Mouse (Mus musculus): Measurements from ENCODE around the gene Tnfaip3. TPM values are rescaled to one million over a fixed set of nuclear protein-coding genes. Genes with fewer than 3 reads are reported as not detected.
A peak's percentile ranks its signal among the peaks of the same experiment; 100 is the strongest.

Gene Tnfaip3
- polyA plus RNA-seq, 1 experiment from 2014 or later: 1.9 TPM

GRCm38 (mm10) chr10:19023622-19024326 lies 8.3 kb upstream of the Tnfaip3 start:
- H3K9ac ChIP-seq (ENCODE audit: low read length): no peak overlapping the region
- DNase-seq (ENCODE audit: low spot score) (no peak), ATAC-seq (no peak)
- H3K27me3 ChIP-seq (replicated peaks; ENCODE audit: control insufficient read depth, insufficient read depth, low read length): no peaks in the 10 kb centered on the region
- no peak overlapping the region for H3K4me2 ChIP-seq (ENCODE audit: low read length)
- H3K27ac ChIP-seq (ENCODE audit: low read depth, low read length): no peak overlapping the region
- WGBS: 64% methylated on average over 5 of the region's 5 CpGs
- no peak overlapping the region for H3K4me3 ChIP-seq (ENCODE audit: low read depth, low read length)
- H3K36me3 ChIP-seq (ENCODE audit: control insufficient read depth, insufficient read depth, low read length): no peaks in the 10 kb centered on the region
- no peaks in the 10 kb centered on the region for H3K9me3 ChIP-seq (replicated peaks; ENCODE audit: control insufficient read depth, low read length)
- H3K4me1 ChIP-seq (ENCODE audit: control insufficient read depth, insufficient read depth, low read length): no peaks in the 10 kb centered on the region

GRCm38 (mm10) chr10:19022272-19022671 lies 6.8 kb upstream of the Tnfaip3 start:
- Histone ChIP-seq H3K27ac (ENCODE audit: low read depth, low read length) (no peak overlapping the region), H3K9me3 (replicated peaks; ENCODE audit: control insufficient read depth, low read length) (no peaks in the 10 kb centered on the region), H3K4me2 (ENCODE audit: low read length) (no peak overlapping the region), H3K36me3 (ENCODE audit: control insufficient read depth, insufficient read depth, low read length) (no peaks in the 10 kb centered on the region), H3K27me3 (replicated peaks; ENCODE audit: control insufficient read depth, insufficient read depth, low read length) (no peaks in the 10 kb centered on the region), H3K9ac (ENCODE audit: low read length) (no peak overlapping the region), H3K4me1 (ENCODE audit: control insufficient read depth, insufficient read depth, low read length) (no peaks in the 10 kb centered on the region), H3K4me3 (ENCODE audit: low read depth, low read length) (no peak overlapping the region)
- ATAC-seq (no peak), DNase-seq (ENCODE audit: low spot score) (no peak)
- WGBS: 89% methylated on average over 1 of the region's 1 CpGs

GRCm38 (mm10) chr10:19016823-19017471 lies 1.5 kb upstream of the Tnfaip3 start:
- ATAC-seq (no peak), DNase-seq (ENCODE audit: low spot score) (no peak)
- no peaks in the 10 kb centered on the region for H3K36me3 ChIP-seq (ENCODE audit: control insufficient read depth, insufficient read depth, low read length)
- H3K4me1 ChIP-seq (ENCODE audit: control insufficient read depth, insufficient read depth, low read length): peaks cover 8% of the 10 kb centered on the region
- no peaks in the 10 kb centered on the region for H3K27me3 ChIP-seq (replicated peaks; ENCODE audit: control insufficient read depth, insufficient read depth, low read length)
- no peaks in the 10 kb centered on the region for H3K9me3 ChIP-seq (replicated peaks; ENCODE audit: control insufficient read depth, low read length)
- H3K27ac ChIP-seq (ENCODE audit: low read depth, low read length): no peak overlapping the region
- WGBS: 73% methylated on average over 4 of the region's 4 CpGs
- no peak overlapping the region for H3K4me2 ChIP-seq (ENCODE audit: low read length)
- no peak overlapping the region for H3K9ac ChIP-seq (ENCODE audit: low read length)
- no peak overlapping the region for H3K4me3 ChIP-seq (ENCODE audit: low read depth, low read length)

GRCm38 (mm10) chr10:19014381-19015256 lies 838 bp downstream of the Tnfaip3 start:
- peak; percentile 53 for DNase-seq (ENCODE audit: low spot score)

GRCm38 (mm10) chr10:19013351-19013750 lies 2.1 kb downstream of the Tnfaip3 start:
- no peak for ATAC-seq
- Histone ChIP-seq H3K27me3 (replicated peaks; ENCODE audit: control insufficient read depth, insufficient read depth, low read length) (no peaks in the 10 kb centered on the region), H3K36me3 (ENCODE audit: control insufficient read depth, insufficient read depth, low read length) (no peaks in the 10 kb centered on the region), H3K4me2 (ENCODE audit: low read length) (no peak overlapping the region), H3K9me3 (replicated peaks; ENCODE audit: control insufficient read depth, low read length) (no peaks in the 10 kb centered on the region), H3K4me3 (ENCODE audit: low read depth, low read length) (no peak overlapping the region), H3K4me1 (ENCODE audit: control insufficient read depth, insufficient read depth, low read length) (peaks cover 8% of the 10 kb centered on the region), H3K9ac (ENCODE audit: low read length) (no peak overlapping the region), H3K27ac (ENCODE audit: low read depth, low read length) (no peak overlapping the region)
- no peak for DNase-seq (ENCODE audit: low spot score)
- 91% methylated on average over 3 of the region's 3 CpGs for WGBS

More at GRCm38 (mm10) chr10:19014381-19015256, 838 bp downstream of the Tnfaip3 start:
- no peaks in the 10 kb centered on the region for H3K36me3 ChIP-seq (ENCODE audit: control insufficient read depth, insufficient read depth, low read length)
- H3K9me3 ChIP-seq (replicated peaks; ENCODE audit: control insufficient read depth, low read length): no peaks in the 10 kb centered on the region
- under 1% methylated on average over 43 of the region's 43 CpGs for WGBS
- H3K27ac ChIP-seq (ENCODE audit: low read depth, low read length): 0 out of 2 replicates have a peak overlapping the region, but pooled peaks have one; percentile 39
- peaks cover 8% of the 10 kb centered on the region for H3K4me1 ChIP-seq (ENCODE audit: control insufficient read depth, insufficient read depth, low read length)
- H3K4me2 ChIP-seq (ENCODE audit: low read length): peak overlapping the region; percentile 91
- peak; percentile 10 for ATAC-seq
- no peaks in the 10 kb centered on the region for H3K27me3 ChIP-seq (replicated peaks; ENCODE audit: control insufficient read depth, insufficient read depth, low read length)
- peak overlapping the region; percentile 81 for H3K4me3 ChIP-seq (ENCODE audit: low read depth, low read length)
- peak overlapping the region; percentile 77 for H3K9ac ChIP-seq (ENCODE audit: low read length)

GRCm38 (mm10) chr10:19012616-19013015 lies 2.8 kb downstream of the Tnfaip3 start:
- H3K4me3 ChIP-seq (ENCODE audit: low read depth, low read length): no peak overlapping the region
- peaks cover 8% of the 10 kb centered on the region for H3K4me1 ChIP-seq (ENCODE audit: control insufficient read depth, insufficient read depth, low read length)
- ATAC-seq: no peak
- H3K36me3 ChIP-seq (ENCODE audit: control insufficient read depth, insufficient read depth, low read length): no peaks in the 10 kb centered on the region
- H3K4me2 ChIP-seq (ENCODE audit: low read length): no peak overlapping the region
- H3K9me3 ChIP-seq (replicated peaks; ENCODE audit: control insufficient read depth, low read length): no peaks in the 10 kb centered on the region
- DNase-seq (ENCODE audit: low spot score): no peak
- no peak overlapping the region for H3K27ac ChIP-seq (ENCODE audit: low read depth, low read length)
- no peaks in the 10 kb centered on the region for H3K27me3 ChIP-seq (replicated peaks; ENCODE audit: control insufficient read depth, insufficient read depth, low read length)
- WGBS: 90% methylated on average over 3 of the region's 3 CpGs
- no peak overlapping the region for H3K9ac ChIP-seq (ENCODE audit: low read length)

- H3K27me3 ChIP-seq (replicated peaks; ENCODE audit: control insufficient read depth, insufficient read depth, low read length): no peaks in the 10 kb centered on the region
- ATAC-seq: no peak
- WGBS: 80% methylated on average over 7 of the region's 7 CpGs
- no peak overlapping the region for H3K27ac ChIP-seq (ENCODE audit: low read depth, low read length)
- H3K4me1 ChIP-seq (ENCODE audit: control insufficient read depth, insufficient read depth, low read length): peaks cover 8% of the 10 kb centered on the region
- H3K36me3 ChIP-seq (ENCODE audit: control insufficient read depth, insufficient read depth, low read length): no peaks in the 10 kb centered on the region
- H3K4me3 ChIP-seq (ENCODE audit: low read depth, low read length): no peak overlapping the region
- no peak for DNase-seq (ENCODE audit: low spot score)
- no peaks in the 10 kb centered on the region for H3K9me3 ChIP-seq (replicated peaks; ENCODE audit: control insufficient read depth, low read length)
- no peak overlapping the region for H3K9ac ChIP-seq (ENCODE audit: low read length)
- no peak overlapping the region for H3K4me2 ChIP-seq (ENCODE audit: low read length)
Measured at GRCm38 (mm10) chr10:19011832-19012440, 3.5 kb downstream of the Tnfaip3 start.

GRCm38 (mm10) chr10:19010414-19010813 lies 5.0 kb downstream of the Tnfaip3 start:
- H3K27me3 ChIP-seq (replicated peaks; ENCODE audit: control insufficient read depth, insufficient read depth, low read length): no peaks in the 10 kb centered on the region

More at GRCm38 (mm10) chr10:19010414-19010813, 5.0 kb downstream of the Tnfaip3 start:
- DNase-seq (ENCODE audit: low spot score) (no peak), ATAC-seq (no peak)
- no peak overlapping the region for H3K4me3 ChIP-seq (ENCODE audit: low read depth, low read length)
- H3K4me1 ChIP-seq (ENCODE audit: control insufficient read depth, insufficient read depth, low read length): peaks cover 4% of the 10 kb centered on the region
- H3K27ac ChIP-seq (ENCODE audit: low read depth, low read length): no peak overlapping the region
- H3K36me3 ChIP-seq (ENCODE audit: control insufficient read depth, insufficient read depth, low read length): peaks cover 6% of the 10 kb centered on the region; the same call in 1 of the 2 replicates
- H3K9me3 ChIP-seq (replicated peaks; ENCODE audit: control insufficient read depth, low read length): no peaks in the 10 kb centered on the region
- no peak overlapping the region for H3K9ac ChIP-seq (ENCODE audit: low read length)
- H3K4me2 ChIP-seq (ENCODE audit: low read length): no peak overlapping the region
- WGBS: 90% methylated on average over 8 of the region's 8 CpGs

Measured in forebrain, embryonic 14.5 days (tissue).